Mouse (Mus musculus): ENCODE measurements around the gene Atp5h. TPM values are rescaled to one million over a fixed set of nuclear protein-coding genes. Genes with fewer than 3 reads are reported as not detected.

The Atp5h gene
- polyA plus RNA-seq, 1 experiment from 2014 or later, result 819 TPM

- 88% methylated on average over 7 of the region's 7 CpGs for WGBS
Observed at GRCm38 (mm10) chr11:115377854-115378253, 41.9 kb downstream of the Atp5h start.

GRCm38 (mm10) chr11:115377254-115377653 lies 42.5 kb downstream of the Atp5h start:
- Histone ChIP-seq H3K27me3 (ENCODE audit: control insufficient read depth, insufficient read depth, low read depth, low read length) (no peaks in the 10 kb centered on the region), H3K27ac (ENCODE audit: low read length) (no peak overlapping the region), H3K9ac (ENCODE audit: low read depth, low read length) (no peak overlapping the region), H3K4me2 (ENCODE audit: low read length) (no peak overlapping the region), H3K4me1 (ENCODE audit: control insufficient read depth, insufficient read depth, low read length) (peaks cover 20% of the 10 kb centered on the region; the same call in 1 of the 2 replicates), H3K4me3 (ENCODE audit: low read depth, low read length) (no peak overlapping the region), H3K36me3 (ENCODE audit: control insufficient read depth, insufficient read depth, low read length) (no peaks in the 10 kb centered on the region), H3K9me3 (replicated peaks; ENCODE audit: control insufficient read depth, low read length, poor library complexity, severe bottlenecking) (no peaks in the 10 kb centered on the region)
- 92% methylated on average over 4 of the region's 4 CpGs for WGBS
- ATAC-seq, result no peak

More at GRCm38 (mm10) chr11:115377854-115378253, 41.9 kb downstream of the Atp5h start:
- no peak overlapping the region for H3K27ac ChIP-seq (ENCODE audit: low read length)
- no peak overlapping the region for H3K9ac ChIP-seq (ENCODE audit: low read depth, low read length)
- ATAC-seq, result no peak
- H3K4me1 ChIP-seq (ENCODE audit: control insufficient read depth, insufficient read depth, low read length), result peaks cover 23% of the 10 kb centered on the region
- H3K27me3 ChIP-seq (ENCODE audit: control insufficient read depth, insufficient read depth, low read depth, low read length), result no peaks in the 10 kb centered on the region
- no peak overlapping the region for H3K4me3 ChIP-seq (ENCODE audit: low read depth, low read length)
- H3K9me3 ChIP-seq (replicated peaks; ENCODE audit: control insufficient read depth, low read length, poor library complexity, severe bottlenecking), result no peaks in the 10 kb centered on the region
- no peaks in the 10 kb centered on the region for H3K36me3 ChIP-seq (ENCODE audit: control insufficient read depth, insufficient read depth, low read length)
- H3K4me2 ChIP-seq (ENCODE audit: low read length), result no peak overlapping the region

GRCm38 (mm10) chr11:115376722-115377121 lies 43.0 kb downstream of the Atp5h start:
- H3K36me3 ChIP-seq (ENCODE audit: control insufficient read depth, insufficient read depth, low read length), result no peaks in the 10 kb centered on the region
- no peak for ATAC-seq
- H3K4me1 ChIP-seq (ENCODE audit: control insufficient read depth, insufficient read depth, low read length), result peaks cover 20% of the 10 kb centered on the region; the same call in 1 of the 2 replicates
- no peak overlapping the region for H3K9ac ChIP-seq (ENCODE audit: low read depth, low read length)
- no peaks in the 10 kb centered on the region for H3K27me3 ChIP-seq (ENCODE audit: control insufficient read depth, insufficient read depth, low read depth, low read length)
- H3K27ac ChIP-seq (ENCODE audit: low read length), result no peak overlapping the region
- H3K4me3 ChIP-seq (ENCODE audit: low read depth, low read length), result no peak overlapping the region
- no peak overlapping the region for H3K4me2 ChIP-seq (ENCODE audit: low read length)
- H3K9me3 ChIP-seq (replicated peaks; ENCODE audit: control insufficient read depth, low read length, poor library complexity, severe bottlenecking), result no peaks in the 10 kb centered on the region
- 73% methylated on average over 7 of the region's 7 CpGs for WGBS

- Histone ChIP-seq H3K9ac (ENCODE audit: low read depth, low read length) (peak overlapping the region; percentile 76), H3K27ac (ENCODE audit: low read length) (peak overlapping the region; percentile 85), H3K4me2 (ENCODE audit: low read length) (peak overlapping the region; percentile 63), H3K27me3 (ENCODE audit: control insufficient read depth, insufficient read depth, low read depth, low read length) (no peaks in the 10 kb centered on the region), H3K36me3 (ENCODE audit: control insufficient read depth, insufficient read depth, low read length) (no peaks in the 10 kb centered on the region), H3K4me1 (ENCODE audit: control insufficient read depth, insufficient read depth, low read length) (peaks cover 15% of the 10 kb centered on the region; the same call in 1 of the 2 replicates), H3K4me3 (ENCODE audit: low read depth, low read length) (peak overlapping the region; percentile 51), H3K9me3 (replicated peaks; ENCODE audit: control insufficient read depth, low read length, poor library complexity, severe bottlenecking) (no peaks in the 10 kb centered on the region)
- 0 out of 2 replicates have a peak, but pooled peaks have one; percentile 8 for ATAC-seq
- WGBS, result 69% methylated on average over 12 of the region's 12 CpGs
Observed at GRCm38 (mm10) chr11:115374695-115375425, 44.9 kb downstream of the Atp5h start.

- Histone ChIP-seq H3K4me3 (ENCODE audit: low read depth, low read length) (peak overlapping the region; percentile 51), H3K4me1 (ENCODE audit: control insufficient read depth, insufficient read depth, low read length) (peaks cover 15% of the 10 kb centered on the region; the same call in 1 of the 2 replicates), H3K27me3 (ENCODE audit: control insufficient read depth, insufficient read depth, low read depth, low read length) (no peaks in the 10 kb centered on the region), H3K27ac (ENCODE audit: low read length) (peak overlapping the region; percentile 85), H3K9ac (ENCODE audit: low read depth, low read length) (peak overlapping the region; percentile 76), H3K9me3 (replicated peaks; ENCODE audit: control insufficient read depth, low read length, poor library complexity, severe bottlenecking) (no peaks in the 10 kb centered on the region), H3K4me2 (ENCODE audit: low read length) (peak overlapping the region; percentile 63), H3K36me3 (ENCODE audit: control insufficient read depth, insufficient read depth, low read length) (no peaks in the 10 kb centered on the region)
- ATAC-seq, result peak; percentile 76
- WGBS, result 2% methylated on average over 30 of the region's 30 CpGs
Observed at GRCm38 (mm10) chr11:115373805-115374694, 45.7 kb downstream of the Atp5h start.

- H3K27ac ChIP-seq (ENCODE audit: low read length), result no peak overlapping the region
- no peaks in the 10 kb centered on the region for H3K27me3 ChIP-seq (ENCODE audit: control insufficient read depth, insufficient read depth, low read depth, low read length)
- no peak overlapping the region for H3K4me3 ChIP-seq (ENCODE audit: low read depth, low read length)
- H3K36me3 ChIP-seq (ENCODE audit: control insufficient read depth, insufficient read depth, low read length), result no peaks in the 10 kb centered on the region
- no peaks in the 10 kb centered on the region for H3K9me3 ChIP-seq (replicated peaks; ENCODE audit: control insufficient read depth, low read length, poor library complexity, severe bottlenecking)
- WGBS, result 45% methylated on average over 2 of the region's 2 CpGs
- H3K4me2 ChIP-seq (ENCODE audit: low read length), result no peak overlapping the region
- H3K9ac ChIP-seq (ENCODE audit: low read depth, low read length), result no peak overlapping the region
- peaks cover 15% of the 10 kb centered on the region; the same call in 1 of the 2 replicates for H3K4me1 ChIP-seq (ENCODE audit: control insufficient read depth, insufficient read depth, low read length)
- no peak for ATAC-seq
Observed at GRCm38 (mm10) chr11:115372737-115373136, 47.0 kb downstream of the Atp5h start.

- Histone ChIP-seq H3K9me3 (replicated peaks; ENCODE audit: control insufficient read depth, low read length, poor library complexity, severe bottlenecking) (no peaks in the 10 kb centered on the region), H3K4me1 (ENCODE audit: control insufficient read depth, insufficient read depth, low read length) (peaks cover 15% of the 10 kb centered on the region; the same call in 1 of the 2 replicates), H3K27me3 (ENCODE audit: control insufficient read depth, insufficient read depth, low read depth, low read length) (no peaks in the 10 kb centered on the region), H3K9ac (ENCODE audit: low read depth, low read length) (no peak overlapping the region), H3K4me3 (ENCODE audit: low read depth, low read length) (no peak overlapping the region), H3K27ac (ENCODE audit: low read length) (no peak overlapping the region), H3K4me2 (ENCODE audit: low read length) (no peak overlapping the region), H3K36me3 (ENCODE audit: control insufficient read depth, insufficient read depth, low read length) (no peaks in the 10 kb centered on the region)
- WGBS, result 77% methylated on average over 1 of the region's 1 CpGs
- ATAC-seq, result no peak
Observed at GRCm38 (mm10) chr11:115372015-115372414, 47.7 kb downstream of the Atp5h start.

- H3K4me2 ChIP-seq (ENCODE audit: low read length), result no peak overlapping the region
- ATAC-seq, result no peak
- no peak overlapping the region for H3K27ac ChIP-seq (ENCODE audit: low read length)
- no peaks in the 10 kb centered on the region for H3K36me3 ChIP-seq (ENCODE audit: control insufficient read depth, insufficient read depth, low read length)
- H3K4me3 ChIP-seq (ENCODE audit: low read depth, low read length), result no peak overlapping the region
- WGBS, result 70% methylated on average over 8 of the region's 8 CpGs
- no peak overlapping the region for H3K9ac ChIP-seq (ENCODE audit: low read depth, low read length)
- no peaks in the 10 kb centered on the region for H3K9me3 ChIP-seq (replicated peaks; ENCODE audit: control insufficient read depth, low read length, poor library complexity, severe bottlenecking)
- H3K4me1 ChIP-seq (ENCODE audit: control insufficient read depth, insufficient read depth, low read length), result peaks cover 18% of the 10 kb centered on the region
- H3K27me3 ChIP-seq (ENCODE audit: control insufficient read depth, insufficient read depth, low read depth, low read length), result no peaks in the 10 kb centered on the region
Observed at GRCm38 (mm10) chr11:115371354-115371753, 48.4 kb downstream of the Atp5h start.

All from midbrain, embryonic 16.5 days (tissue).